Mouse (Mus musculus) ES-Bruce4 (cell line): ENCODE data around the gene Arhgap31.

Experiments used
- CTCF ChIP-seq: IDR thresholded peaks from one replicate; pipeline ENCODE4 v1.8.1; 2011; ENCODE audit warnings: low read depth, low read length
- EP300 ChIP-seq: IDR thresholded peaks from 2 replicates; pipeline ENCODE4 v1.6.1; 2011; ENCODE audit warnings: low read depth, low read length; ENCODE audit not compliant: insufficient read depth
- POLR2A ChIP-seq: IDR thresholded peaks from one replicate; pipeline ENCODE4 v1.8.1; 2011; ENCODE audit warnings: low read length; ENCODE audit not compliant: insufficient read depth

DNA sequence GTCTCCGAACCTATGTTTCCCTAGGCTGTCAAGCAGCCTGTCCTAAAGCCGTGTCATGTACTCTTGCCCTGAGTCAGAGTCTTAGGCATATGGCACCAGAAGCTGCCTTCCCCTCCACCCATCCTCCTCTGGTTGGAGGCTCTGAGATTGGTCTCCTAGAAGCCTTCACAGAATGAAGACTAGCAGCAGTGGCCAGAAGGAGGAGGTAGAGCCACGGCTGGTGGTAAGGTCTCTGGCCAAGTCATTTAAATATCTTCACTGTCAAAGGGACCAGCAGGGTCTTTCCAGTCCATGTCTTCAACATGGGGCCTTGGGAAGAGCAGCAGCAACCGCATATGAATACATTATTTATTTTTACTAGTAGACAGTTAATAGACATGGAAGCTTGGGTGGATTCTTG, 36.4 kb downstream of the Arhgap31 start:
- TF ChIP-seq CTCF = no peak
- no peak for TF ChIP-seq POLR2A
- TF ChIP-seq EP300 = no peak
